Mouse (Mus musculus) C2C12 (cell line): ENCODE data around the gene Nlgn1. TPM values are rescaled to one million over a fixed set of nuclear protein-coding genes. Genes with fewer than 3 reads are reported as not detected.

Experiments used
- H3K27me3 ChIP-seq: one replicate; pipeline ENCODE4 v1.6.1; 2011; ENCODE audit not compliant: control insufficient read depth, insufficient read depth, insufficient read length
- H3K36me3 ChIP-seq: one replicate; pipeline ENCODE4 v1.6.1; 2011; ENCODE audit not compliant: control insufficient read depth, insufficient read depth
- H3K4me3 ChIP-seq: one replicate; pipeline ENCODE4 v1.5.1; 2011; ENCODE audit warnings: mild to moderate bottlenecking, control low read depth; ENCODE audit not compliant: poor library complexity, insufficient read depth, severe bottlenecking
- H3K79me2 ChIP-seq: one replicate; pipeline ENCODE4 v1.6.1; 2011; ENCODE audit not compliant: control insufficient read depth, insufficient read depth
- H3K79me3 ChIP-seq: one replicate; pipeline ENCODE4 v1.6.1; 2011; ENCODE audit warnings: low read depth, control low read depth
- H3ac ChIP-seq: one replicate; pipeline ENCODE3; 2011; ENCODE audit warnings: low read depth; ENCODE audit not compliant: control insufficient read depth, insufficient read length
- CEBPB ChIP-seq: IDR thresholded peaks from one replicate; pipeline ENCODE4 v1.6.1; 2011; ENCODE audit warnings: low read depth, mild to moderate bottlenecking, control low read depth, moderate library complexity
- CTCF ChIP-seq: IDR thresholded peaks from one replicate; pipeline ENCODE4 v1.5.1; 2011; ENCODE audit not compliant: control insufficient read depth, insufficient read depth, insufficient read length
- FOSL1 ChIP-seq: IDR thresholded peaks from one replicate; pipeline ENCODE4 v1.8.0; 2011; ENCODE audit warnings: mild to moderate bottlenecking, low read length; ENCODE audit not compliant: poor library complexity, insufficient read depth, severe bottlenecking
- MAX ChIP-seq: IDR thresholded peaks from one replicate; pipeline ENCODE4 v1.6.1; 2011; ENCODE audit warnings: mild to moderate bottlenecking, control low read depth
- MYOD1 ChIP-seq: IDR thresholded peaks from one replicate; pipeline ENCODE4 v1.6.1; 2011; ENCODE audit warnings: low read depth; ENCODE audit not compliant: control insufficient read depth, insufficient read length
- MYOG ChIP-seq: IDR thresholded peaks from one replicate; pipeline ENCODE4 v1.6.1; 2011; ENCODE audit not compliant: control insufficient read depth, insufficient read length; ENCODE audit errors: extremely low read depth
- USF1 ChIP-seq: IDR thresholded peaks from one replicate; pipeline ENCODE4 v1.6.1; 2011; ENCODE audit warnings: low read depth, mild to moderate bottlenecking, control low read depth, moderate library complexity
- polyA plus RNA-seq: library from polyadenylated mRNA; unstranded; fragments of >200 nt; fragmentation: generic; extraction: Trizol; gene quantifications from one replicate; pipeline ENCODE4 v1.2.1, GENCODE M21; 2012; ENCODE audit warnings: missing spikeins

The Nlgn1 gene
- polyA plus RNA-seq, 1 experiment: not detected

- no peaks in the 10 kb centered on the region for H3K36me3 ChIP-seq
- no peak overlapping the region for H3ac ChIP-seq
- H3K27me3 ChIP-seq: no peaks in the 10 kb centered on the region
- no peaks in the 10 kb centered on the region for H3K79me2 ChIP-seq
- no peaks in the 10 kb centered on the region for H3K79me3 ChIP-seq
- TF ChIP-seq MAX (no peak), MYOD1 (no peak), USF1 (no peak), MYOG (no peak), CEBPB (no peak), FOSL1 (no peak), CTCF (no peak)
- no peak overlapping the region for H3K4me3 ChIP-seq
These were observed 679.2 kb downstream of the Nlgn1 start for GRCm38 (mm10) chr3:25653010-25653409.

- H3ac ChIP-seq: no peak overlapping the region
- no peaks in the 10 kb centered on the region for H3K79me3 ChIP-seq
- H3K4me3 ChIP-seq: no peak overlapping the region
- H3K79me2 ChIP-seq: no peaks in the 10 kb centered on the region
- no peaks in the 10 kb centered on the region for H3K27me3 ChIP-seq
- no peak for TF ChIP-seq MAX
- no peak for TF ChIP-seq MYOG
- TF ChIP-seq CEBPB: no peak
- TF ChIP-seq MYOD1: no peak
- TF ChIP-seq USF1: no peak
- no peak for TF ChIP-seq CTCF
- no peak for TF ChIP-seq FOSL1
- no peaks in the 10 kb centered on the region for H3K36me3 ChIP-seq
These were observed 686.2 kb downstream of the Nlgn1 start for GRCm38 (mm10) chr3:25645895-25646691.

GRCm38 (mm10) chr3:25629198-25629597, 703.1 kb downstream of the Nlgn1 start:
- Histone ChIP-seq H3K27me3 (no peaks in the 10 kb centered on the region), H3K79me3 (no peaks in the 10 kb centered on the region), H3K79me2 (no peaks in the 10 kb centered on the region), H3K4me3 (no peak overlapping the region), H3ac (no peak overlapping the region), H3K36me3 (no peaks in the 10 kb centered on the region)
- no peak for TF ChIP-seq MYOG

GRCm38 (mm10) chr3:25606597-25606996, 725.7 kb downstream of the Nlgn1 start:
- no peaks in the 10 kb centered on the region for H3K27me3 ChIP-seq
- TF ChIP-seq MYOG (no peak), USF1 (no peak), MYOD1 (no peak), CTCF (no peak), MAX (no peak), CEBPB (no peak), FOSL1 (no peak)
- no peak overlapping the region for H3K4me3 ChIP-seq
- H3K36me3 ChIP-seq: no peaks in the 10 kb centered on the region
- H3K79me2 ChIP-seq: no peaks in the 10 kb centered on the region
- H3K79me3 ChIP-seq: no peaks in the 10 kb centered on the region
- H3ac ChIP-seq: no peak overlapping the region

- H3ac ChIP-seq: no peak overlapping the region
- no peaks in the 10 kb centered on the region for H3K36me3 ChIP-seq
- no peaks in the 10 kb centered on the region for H3K27me3 ChIP-seq
- TF ChIP-seq FOSL1: no peak
- TF ChIP-seq CEBPB: no peak
- no peak for TF ChIP-seq MYOG
- TF ChIP-seq MYOD1: no peak
- TF ChIP-seq CTCF: no peak
- no peak for TF ChIP-seq USF1
- no peak for TF ChIP-seq MAX
- H3K79me3 ChIP-seq: no peaks in the 10 kb centered on the region
- H3K79me2 ChIP-seq: no peaks in the 10 kb centered on the region
- H3K4me3 ChIP-seq: no peak overlapping the region
These were observed 734.7 kb downstream of the Nlgn1 start for GRCm38 (mm10) chr3:25597513-25597912.

GRCm38 (mm10) chr3:25575526-25575925, 756.7 kb downstream of the Nlgn1 start:
- Histone ChIP-seq H3K4me3 (no peak overlapping the region), H3K27me3 (no peaks in the 10 kb centered on the region), H3ac (no peak overlapping the region), H3K79me2 (no peaks in the 10 kb centered on the region), H3K36me3 (no peaks in the 10 kb centered on the region), H3K79me3 (no peaks in the 10 kb centered on the region)
- TF ChIP-seq CEBPB (no peak), FOSL1 (no peak), CTCF (no peak), USF1 (no peak), MYOD1 (no peak), MYOG (no peak), MAX (no peak)
